Mouse (Mus musculus): ENCODE results near the gene Paqr6.
"Not testable (repeated sequence)": the region's sequence is repeated elsewhere in the genome, so short reads cannot be mapped to it uniquely, and the experiment has no call there.

DNA sequence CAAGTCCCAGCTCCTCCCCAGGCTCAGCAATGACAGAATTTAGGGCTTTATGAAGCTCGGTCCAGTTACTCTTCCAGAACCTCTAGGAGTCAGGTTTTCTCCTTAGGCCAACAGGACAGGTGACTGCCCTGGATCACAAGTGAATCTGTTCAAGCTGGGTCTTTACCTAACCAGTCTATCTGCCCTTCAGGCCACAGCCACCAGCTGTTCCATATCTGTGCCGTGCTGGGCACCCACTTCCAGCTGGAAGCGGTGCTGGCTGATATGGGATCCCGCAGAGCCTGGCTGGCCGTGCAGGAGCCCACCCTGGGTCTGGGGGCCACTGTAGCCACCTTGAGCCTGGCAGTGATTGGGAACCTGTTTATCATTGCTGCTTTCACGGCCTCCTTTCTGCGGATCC, 18.0 kb downstream of the Paqr6 start:
- not testable (repeated sequence) for TF ChIP-seq POLR2A (IDR thresholded peaks at IDR 0.05; ENCODE audit: low read depth, low read length); CTCF (conservative IDR thresholded peaks at IDR 0.05; ENCODE audit: insufficient read depth, insufficient read length, low read depth, low read length)

Measured in kidney, adult 2 months (tissue).